Mouse (Mus musculus): ENCODE results near the gene Prmt7. TPM values are rescaled to one million over a fixed set of nuclear protein-coding genes. Genes with fewer than 3 reads are reported as not detected.
A peak's percentile ranks its signal among the peaks of the same experiment; 100 is the strongest.
"Not testable (repeated sequence)": the region's sequence is repeated elsewhere in the genome, so short reads cannot be mapped to it uniquely, and the experiment has no call there.

Prmt7 gene
- polyA plus RNA-seq, 1 experiment from 2014 or later, result 10.4 TPM

- no peak for TF ChIP-seq CTCF (IDR thresholded peaks at IDR 0.05; ENCODE audit: low read depth)
- Histone ChIP-seq H3K4me3 (ENCODE audit: low read depth, low read length) (no peak overlapping the region), H3K9me3 (ENCODE audit: low read length) (no peaks in the 10 kb centered on the region), H3K4me2 (ENCODE audit: low read depth, low read length) (no peak overlapping the region), H3K27me3 (ENCODE audit: insufficient read depth, low read length) (no peaks in the 10 kb centered on the region), H3K4me1 (ENCODE audit: insufficient read depth) (no peaks in the 10 kb centered on the region), H3K9ac (replicated peaks) (no peak overlapping the region), H3K36me3 (replicated peaks; ENCODE audit: insufficient read depth, low read length) (no peaks in the 10 kb centered on the region), H3K27ac (ENCODE audit: low read depth) (no peak overlapping the region)
- DNase-seq, result no peak
- WGBS (ENCODE audit: insufficient replicate concordance), result 83% methylated on average over 3 of the region's 3 CpGs
- ATAC-seq, result no peak
These were observed 24.3 kb upstream of the Prmt7 start for GRCm38 (mm10) chr8:106186394-106186793.

- DNase-seq (no peak), ATAC-seq (no peak)
- Histone ChIP-seq H3K9me3 (ENCODE audit: low read length) (no peaks in the 10 kb centered on the region), H3K4me1 (ENCODE audit: insufficient read depth) (no peaks in the 10 kb centered on the region), H3K27ac (ENCODE audit: low read depth) (no peak overlapping the region), H3K4me2 (ENCODE audit: low read depth, low read length) (no peak overlapping the region), H3K9ac (replicated peaks) (no peak overlapping the region), H3K27me3 (ENCODE audit: insufficient read depth, low read length) (no peaks in the 10 kb centered on the region), H3K36me3 (replicated peaks; ENCODE audit: insufficient read depth, low read length) (no peaks in the 10 kb centered on the region), H3K4me3 (ENCODE audit: low read depth, low read length) (no peak overlapping the region)
- TF ChIP-seq EP300 (IDR thresholded peaks at IDR 0.05; ENCODE audit: low read depth) (no peak), CTCF (IDR thresholded peaks at IDR 0.05; ENCODE audit: low read depth) (no peak)
- WGBS (ENCODE audit: insufficient replicate concordance), result 93% methylated on average over 4 of the region's 4 CpGs
These were observed 21.6 kb upstream of the Prmt7 start for GRCm38 (mm10) chr8:106189162-106189561.

GRCm38 (mm10) chr8:106191639-106192038 is 19.1 kb upstream of the Prmt7 start:
- no peak overlapping the region for H3K4me3 ChIP-seq (ENCODE audit: low read depth, low read length)
- no peaks in the 10 kb centered on the region for H3K9me3 ChIP-seq (ENCODE audit: low read length)
- 42% methylated on average over 5 of the region's 5 CpGs for WGBS (ENCODE audit: insufficient replicate concordance)
- H3K9ac ChIP-seq (replicated peaks), result no peak overlapping the region
- TF ChIP-seq CTCF (IDR thresholded peaks at IDR 0.05; ENCODE audit: low read depth) (no peak), EP300 (IDR thresholded peaks at IDR 0.05; ENCODE audit: low read depth) (no peak)
- ATAC-seq, result peak; percentile 36; the same call in 1 of the 2 replicates
- H3K4me1 ChIP-seq (ENCODE audit: insufficient read depth), result no peaks in the 10 kb centered on the region
- H3K27me3 ChIP-seq (ENCODE audit: insufficient read depth, low read length), result no peaks in the 10 kb centered on the region
- 0 out of 2 replicates have a peak, but pooled peaks cover 3% of the 10 kb centered on the region for H3K36me3 ChIP-seq (replicated peaks; ENCODE audit: insufficient read depth, low read length)
- no peak for DNase-seq
- no peak overlapping the region for H3K27ac ChIP-seq (ENCODE audit: low read depth)
- no peak overlapping the region for H3K4me2 ChIP-seq (ENCODE audit: low read depth, low read length)

- no peaks in the 10 kb centered on the region for H3K27me3 ChIP-seq (ENCODE audit: insufficient read depth, low read length)
- ATAC-seq (no peak), DNase-seq (no peak)
- H3K4me2 ChIP-seq (ENCODE audit: low read depth, low read length), result no peak overlapping the region
- H3K36me3 ChIP-seq (replicated peaks; ENCODE audit: insufficient read depth, low read length), result 0 out of 2 replicates have a peak, but pooled peaks cover 3% of the 10 kb centered on the region
- H3K4me3 ChIP-seq (ENCODE audit: low read depth, low read length), result no peak overlapping the region
- TF ChIP-seq CTCF (IDR thresholded peaks at IDR 0.05; ENCODE audit: low read depth) (no peak), EP300 (IDR thresholded peaks at IDR 0.05; ENCODE audit: low read depth) (no peak)
- H3K4me1 ChIP-seq (ENCODE audit: insufficient read depth), result no peaks in the 10 kb centered on the region
- H3K9ac ChIP-seq (replicated peaks), result no peak overlapping the region
- no peak overlapping the region for H3K27ac ChIP-seq (ENCODE audit: low read depth)
- no peaks in the 10 kb centered on the region for H3K9me3 ChIP-seq (ENCODE audit: low read length)
- 61% methylated on average over 6 of the region's 6 CpGs for WGBS (ENCODE audit: insufficient replicate concordance)
These were observed 17.6 kb upstream of the Prmt7 start for GRCm38 (mm10) chr8:106193162-106193561.

GRCm38 (mm10) chr8:106194062-106194461 is 16.7 kb upstream of the Prmt7 start:
- H3K9ac ChIP-seq (replicated peaks), result no peak overlapping the region
- no peak for TF ChIP-seq CTCF (IDR thresholded peaks at IDR 0.05; ENCODE audit: low read depth)
- no peak for TF ChIP-seq EP300 (IDR thresholded peaks at IDR 0.05; ENCODE audit: low read depth)
- 64% methylated on average over 5 of the region's 5 CpGs for WGBS (ENCODE audit: insufficient replicate concordance)

GRCm38 (mm10) chr8:106198741-106199140 is 12.0 kb upstream of the Prmt7 start:
- H3K4me1 ChIP-seq (ENCODE audit: insufficient read depth), result no peaks in the 10 kb centered on the region
- H3K4me2 ChIP-seq (ENCODE audit: low read depth, low read length), result no peak overlapping the region
- no peaks in the 10 kb centered on the region for H3K27me3 ChIP-seq (ENCODE audit: insufficient read depth, low read length)
- peaks cover 35% of the 10 kb centered on the region for H3K36me3 ChIP-seq (replicated peaks; ENCODE audit: insufficient read depth, low read length)
- ATAC-seq (no peak), DNase-seq (peak; percentile 23)
- H3K9me3 ChIP-seq (ENCODE audit: low read length), result no peaks in the 10 kb centered on the region
- no peak overlapping the region for H3K27ac ChIP-seq (ENCODE audit: low read depth)
- H3K9ac ChIP-seq (replicated peaks), result no peak overlapping the region
- 16% methylated on average over 1 of the region's 1 CpGs for WGBS (ENCODE audit: insufficient replicate concordance)
- H3K4me3 ChIP-seq (ENCODE audit: low read depth, low read length), result no peak overlapping the region
- TF ChIP-seq EP300 (IDR thresholded peaks at IDR 0.05; ENCODE audit: low read depth) (no peak), CTCF (IDR thresholded peaks at IDR 0.05; ENCODE audit: low read depth) (peak; percentile 76)

More at GRCm38 (mm10) chr8:106194062-106194461, 16.7 kb upstream of the Prmt7 start:
- H3K36me3 ChIP-seq (replicated peaks; ENCODE audit: insufficient read depth, low read length), result 0 out of 2 replicates have a peak, but pooled peaks cover 4% of the 10 kb centered on the region
- no peak overlapping the region for H3K27ac ChIP-seq (ENCODE audit: low read depth)
- no peak for DNase-seq
- no peaks in the 10 kb centered on the region for H3K4me1 ChIP-seq (ENCODE audit: insufficient read depth)
- H3K9me3 ChIP-seq (ENCODE audit: low read length), result no peaks in the 10 kb centered on the region
- H3K4me3 ChIP-seq (ENCODE audit: low read depth, low read length), result no peak overlapping the region
- no peaks in the 10 kb centered on the region for H3K27me3 ChIP-seq (ENCODE audit: insufficient read depth, low read length)
- H3K4me2 ChIP-seq (ENCODE audit: low read depth, low read length), result no peak overlapping the region
- ATAC-seq, result no peak

- H3K27ac ChIP-seq (ENCODE audit: low read depth); H3K4me2 ChIP-seq (ENCODE audit: low read depth, low read length); H3K9me3 ChIP-seq (ENCODE audit: low read length); DNase-seq; H3K27me3 ChIP-seq (ENCODE audit: insufficient read depth, low read length); ATAC-seq; H3K4me1 ChIP-seq (ENCODE audit: insufficient read depth); H3K9ac ChIP-seq (replicated peaks); H3K4me3 ChIP-seq (ENCODE audit: low read depth, low read length): not testable (repeated sequence)
- peaks cover 39% of the 10 kb centered on the region for H3K36me3 ChIP-seq (replicated peaks; ENCODE audit: insufficient read depth, low read length)
- 87% methylated on average over 3 of the region's 3 CpGs for WGBS (ENCODE audit: insufficient replicate concordance)
These were observed 11.1 kb upstream of the Prmt7 start for GRCm38 (mm10) chr8:106199596-106199995.

Data from liver, postnatal 0 days (tissue).